Mouse (Mus musculus): Measurements from ENCODE around the gene Rbm44. TPM values are rescaled to one million over a fixed set of nuclear protein-coding genes. Genes with fewer than 3 reads are reported as not detected.

Gene Rbm44
- polyA plus RNA-seq, 1 experiment from 2014 or later = 0.44 TPM

DNA sequence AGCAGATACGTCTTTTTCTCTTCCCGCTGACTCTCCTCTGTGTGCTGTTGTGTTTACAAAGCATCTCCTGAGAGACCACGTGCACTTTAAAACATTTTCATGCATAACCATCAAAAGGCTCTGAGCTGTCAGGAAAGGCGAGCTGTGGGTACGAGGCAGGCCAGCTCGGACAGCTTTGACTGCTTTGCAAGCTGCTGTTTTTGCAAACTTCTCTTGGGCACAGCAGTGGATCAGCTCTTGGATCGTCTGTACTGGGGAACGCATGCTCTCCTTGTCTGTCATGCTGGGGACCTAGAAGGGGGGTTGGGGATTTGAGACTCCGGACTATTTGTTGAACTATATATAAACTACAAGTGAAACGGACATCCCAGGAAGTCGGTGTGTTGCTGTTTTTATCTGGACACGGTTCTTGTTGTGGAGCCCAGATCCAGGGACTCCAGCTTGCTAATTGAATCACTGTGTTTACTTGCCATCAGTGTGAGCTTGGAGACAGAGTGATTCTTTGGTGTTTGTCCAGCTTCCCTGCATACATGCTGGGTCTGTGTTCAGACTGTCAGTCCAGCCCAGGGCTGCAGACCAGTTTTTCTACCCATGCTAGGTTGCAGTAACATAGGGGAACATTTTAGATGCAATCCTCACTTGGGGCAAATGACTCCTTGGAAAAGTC, 37.0 kb downstream of the Rbm44 start:
- Histone ChIP-seq H3K4me1 (ENCODE audit: control insufficient read depth, insufficient read depth, low read length) (peaks cover 17% of the 10 kb centered on the region), H3K27ac (ENCODE audit: low read length) (peak overlapping the region; percentile 38; the same call in 1 of the 2 replicates), H3K36me3 (ENCODE audit: control insufficient read depth, insufficient read depth, low read length) (no peaks in the 10 kb centered on the region), H3K9ac (ENCODE audit: low read depth, low read length) (peak overlapping the region; percentile 48), H3K9me3 (ENCODE audit: control insufficient read depth, low read length) (no peaks in the 10 kb centered on the region), H3K4me3 (ENCODE audit: low read length) (0 out of 2 replicates have a peak overlapping the region, but pooled peaks have one; percentile 7), H3K27me3 (replicated peaks; ENCODE audit: control insufficient read depth, insufficient read depth, low read length) (0 out of 2 replicates have a peak, but pooled peaks cover 8% of the 10 kb centered on the region), H3K4me2 (ENCODE audit: low read depth, low read length) (peak overlapping the region; percentile 21)
- ATAC-seq = no peak
- WGBS = 13% methylated on average over 12 of the region's 12 CpGs

DNA sequence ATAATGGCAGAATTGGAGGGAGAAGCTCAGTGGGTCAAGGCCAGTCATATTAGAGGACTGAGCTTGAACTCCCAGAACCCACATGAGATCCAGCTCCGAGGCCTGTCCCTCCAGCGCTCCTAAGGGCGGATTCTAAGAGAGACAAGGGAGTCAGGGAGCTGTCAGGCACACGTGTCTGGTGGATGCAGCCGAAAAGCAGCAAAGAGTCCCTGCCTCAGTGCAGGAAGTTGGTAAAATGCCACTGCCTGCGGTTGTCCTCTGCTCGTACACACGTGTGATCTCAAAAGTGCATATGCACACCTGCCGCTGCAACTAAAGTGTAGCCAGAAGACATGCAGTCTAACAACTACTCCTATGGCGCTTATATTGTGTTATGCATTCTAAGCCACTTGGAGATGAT, 38.4 kb downstream of the Rbm44 start:
- Histone ChIP-seq H3K27ac (ENCODE audit: low read length) (no peak overlapping the region), H3K36me3 (ENCODE audit: control insufficient read depth, insufficient read depth, low read length) (no peaks in the 10 kb centered on the region), H3K4me2 (ENCODE audit: low read depth, low read length) (no peak overlapping the region), H3K9ac (ENCODE audit: low read depth, low read length) (no peak overlapping the region), H3K9me3 (ENCODE audit: control insufficient read depth, low read length) (no peaks in the 10 kb centered on the region), H3K4me3 (ENCODE audit: low read length) (no peak overlapping the region), H3K4me1 (ENCODE audit: control insufficient read depth, insufficient read depth, low read length) (peaks cover 17% of the 10 kb centered on the region), H3K27me3 (replicated peaks; ENCODE audit: control insufficient read depth, insufficient read depth, low read length) (0 out of 2 replicates have a peak, but pooled peaks cover 7% of the 10 kb centered on the region)
- 87% methylated on average over 10 of the region's 10 CpGs for WGBS
- no peak for ATAC-seq

DNA sequence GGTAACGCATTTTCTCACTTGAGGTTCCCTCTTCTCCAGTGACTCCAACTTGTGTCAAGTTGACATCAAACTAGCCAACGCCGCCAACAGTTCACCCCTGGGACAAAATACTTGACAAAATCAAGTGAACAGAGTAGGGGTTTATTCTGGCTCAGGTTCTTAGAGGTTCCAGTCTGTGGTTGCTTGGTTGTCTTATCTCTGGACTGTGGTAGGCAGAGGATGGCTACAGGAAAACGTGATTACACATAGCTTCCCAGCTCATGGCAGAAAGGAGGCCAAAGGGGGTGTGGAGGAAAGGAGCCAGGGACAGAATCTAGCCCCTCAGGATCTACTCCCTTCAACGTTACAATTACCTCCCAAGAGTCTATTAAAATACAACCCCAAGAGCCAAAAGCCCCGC, 41.8 kb downstream of the Rbm44 start:
- Histone ChIP-seq H3K27me3 (replicated peaks; ENCODE audit: control insufficient read depth, insufficient read depth, low read length) (no peaks in the 10 kb centered on the region), H3K4me2 (ENCODE audit: low read depth, low read length) (no peak overlapping the region), H3K36me3 (ENCODE audit: control insufficient read depth, insufficient read depth, low read length) (no peaks in the 10 kb centered on the region), H3K9me3 (ENCODE audit: control insufficient read depth, low read length) (no peaks in the 10 kb centered on the region), H3K27ac (ENCODE audit: low read length) (no peak overlapping the region), H3K4me3 (ENCODE audit: low read length) (no peak overlapping the region), H3K4me1 (ENCODE audit: control insufficient read depth, insufficient read depth, low read length) (peaks cover 5% of the 10 kb centered on the region; the same call in 1 of the 2 replicates), H3K9ac (ENCODE audit: low read depth, low read length) (no peak overlapping the region)
- no peak for ATAC-seq
- 85% methylated on average over 6 of the region's 6 CpGs for WGBS

DNA sequence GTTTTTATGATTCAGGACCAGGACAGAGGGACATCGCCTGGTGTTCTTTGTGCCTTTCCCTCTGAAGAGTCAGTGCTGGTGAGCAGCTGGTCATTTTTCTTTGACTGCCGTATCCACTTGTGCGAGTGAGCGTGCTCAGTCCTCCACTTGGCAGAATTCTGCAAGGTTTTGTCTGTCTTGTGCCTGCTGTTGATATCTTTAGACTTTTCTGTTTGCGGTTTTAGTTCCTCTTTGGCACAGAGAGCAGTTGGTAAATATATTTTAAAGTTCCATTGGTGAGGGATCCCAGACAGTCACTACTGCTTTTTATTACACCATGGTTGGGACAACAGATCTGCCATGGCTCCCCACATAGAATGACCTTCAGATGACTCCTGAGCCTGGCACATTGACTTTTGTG, 42.4 kb downstream of the Rbm44 start:
- Histone ChIP-seq H3K36me3 (ENCODE audit: control insufficient read depth, insufficient read depth, low read length) (no peaks in the 10 kb centered on the region), H3K9me3 (ENCODE audit: control insufficient read depth, low read length) (no peaks in the 10 kb centered on the region), H3K4me3 (ENCODE audit: low read length) (no peak overlapping the region), H3K4me1 (ENCODE audit: control insufficient read depth, insufficient read depth, low read length) (no peaks in the 10 kb centered on the region), H3K9ac (ENCODE audit: low read depth, low read length) (no peak overlapping the region), H3K27me3 (replicated peaks; ENCODE audit: control insufficient read depth, insufficient read depth, low read length) (no peaks in the 10 kb centered on the region), H3K27ac (ENCODE audit: low read length) (no peak overlapping the region), H3K4me2 (ENCODE audit: low read depth, low read length) (no peak overlapping the region)
- WGBS = 90% methylated on average over 5 of the region's 5 CpGs
- no peak for ATAC-seq

DNA sequence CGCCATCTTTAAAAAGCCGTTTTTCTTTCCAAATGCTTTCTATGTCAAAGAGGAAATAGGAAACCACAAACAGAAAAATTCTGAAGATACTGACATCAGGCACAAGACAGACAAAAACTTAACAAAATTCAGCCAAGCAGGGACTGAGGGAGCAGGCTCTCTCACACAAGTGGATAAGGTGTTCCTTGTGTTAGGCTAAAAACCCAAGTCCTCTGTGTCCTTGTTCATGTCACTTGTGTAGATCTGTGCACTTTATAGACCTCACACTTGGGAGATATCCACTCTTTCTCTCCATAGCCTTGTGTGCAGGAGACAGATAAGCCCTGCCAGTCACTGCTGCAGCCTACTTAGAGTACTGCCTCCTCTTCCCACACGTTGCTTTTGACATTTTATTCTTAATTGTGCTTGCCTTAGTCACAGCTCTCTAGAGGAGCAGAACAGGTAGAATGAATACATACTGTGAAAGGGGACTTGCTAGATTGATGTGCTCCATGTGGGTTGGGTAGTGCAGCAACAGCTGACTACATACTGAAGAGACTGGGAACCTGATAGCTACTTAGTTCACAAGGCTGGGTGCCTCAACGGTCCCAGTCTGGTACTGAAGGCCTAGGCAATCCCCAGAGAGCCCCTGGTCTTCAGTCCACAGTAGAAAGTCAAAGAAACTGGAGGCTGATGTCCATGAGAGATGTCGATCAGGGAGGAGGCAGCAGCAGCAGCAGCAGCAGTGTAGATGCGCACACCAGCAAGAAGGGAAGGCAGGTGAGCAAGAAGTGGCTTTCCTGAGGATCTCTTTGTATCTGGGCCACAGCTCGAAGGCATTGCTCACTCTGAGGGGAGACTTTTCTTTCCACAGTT, 43.1 kb downstream of the Rbm44 start:
- ATAC-seq = no peak
- 88% methylated on average over 7 of the region's 7 CpGs for WGBS
- H3K9me3 ChIP-seq (ENCODE audit: control insufficient read depth, low read length) = no peaks in the 10 kb centered on the region
- no peak overlapping the region for H3K27ac ChIP-seq (ENCODE audit: low read length)
- H3K4me2 ChIP-seq (ENCODE audit: low read depth, low read length) = no peak overlapping the region
- no peaks in the 10 kb centered on the region for H3K27me3 ChIP-seq (replicated peaks; ENCODE audit: control insufficient read depth, insufficient read depth, low read length)
- H3K36me3 ChIP-seq (ENCODE audit: control insufficient read depth, insufficient read depth, low read length) = no peaks in the 10 kb centered on the region
- H3K9ac ChIP-seq (ENCODE audit: low read depth, low read length) = no peak overlapping the region
- no peak overlapping the region for H3K4me3 ChIP-seq (ENCODE audit: low read length)
- no peaks in the 10 kb centered on the region for H3K4me1 ChIP-seq (ENCODE audit: control insufficient read depth, insufficient read depth, low read length)

DNA sequence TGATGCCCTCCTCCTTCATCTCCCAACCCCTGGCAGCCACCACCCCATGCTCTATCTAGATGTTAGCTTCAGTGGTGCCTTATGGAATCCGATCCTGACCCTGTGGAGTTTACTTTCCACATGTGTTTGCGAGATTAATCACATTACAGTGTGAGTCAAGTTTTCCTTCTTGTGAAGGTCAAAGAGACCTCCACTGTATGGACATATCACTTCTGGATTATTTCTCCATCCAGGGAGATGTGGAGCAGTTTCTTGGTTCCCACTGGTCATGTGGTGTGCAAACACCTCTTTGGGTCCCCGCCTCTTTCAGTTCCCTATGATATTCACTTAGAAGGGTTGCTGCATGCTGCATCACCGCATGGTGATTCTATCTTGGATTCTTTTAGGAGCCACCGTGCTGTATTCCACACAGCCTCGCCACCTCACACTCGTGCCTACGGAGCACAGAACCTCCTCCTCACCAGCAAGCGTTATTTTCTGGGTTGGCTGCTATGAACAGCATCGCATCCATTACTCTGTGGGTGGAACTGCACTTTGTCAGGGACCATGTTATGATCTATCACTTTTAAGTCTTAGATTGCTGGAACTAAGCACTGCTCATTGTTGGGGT, 44.1 kb downstream of the Rbm44 start:
- Histone ChIP-seq H3K27me3 (replicated peaks; ENCODE audit: control insufficient read depth, insufficient read depth, low read length) (no peaks in the 10 kb centered on the region), H3K4me1 (ENCODE audit: control insufficient read depth, insufficient read depth, low read length) (no peaks in the 10 kb centered on the region), H3K4me3 (ENCODE audit: low read length) (no peak overlapping the region), H3K9me3 (ENCODE audit: control insufficient read depth, low read length) (no peaks in the 10 kb centered on the region), H3K36me3 (ENCODE audit: control insufficient read depth, insufficient read depth, low read length) (no peaks in the 10 kb centered on the region), H3K27ac (ENCODE audit: low read length) (no peak overlapping the region), H3K9ac (ENCODE audit: low read depth, low read length) (no peak overlapping the region), H3K4me2 (ENCODE audit: low read depth, low read length) (no peak overlapping the region)
- WGBS = 84% methylated on average over 10 of the region's 10 CpGs
- no peak for ATAC-seq

DNA sequence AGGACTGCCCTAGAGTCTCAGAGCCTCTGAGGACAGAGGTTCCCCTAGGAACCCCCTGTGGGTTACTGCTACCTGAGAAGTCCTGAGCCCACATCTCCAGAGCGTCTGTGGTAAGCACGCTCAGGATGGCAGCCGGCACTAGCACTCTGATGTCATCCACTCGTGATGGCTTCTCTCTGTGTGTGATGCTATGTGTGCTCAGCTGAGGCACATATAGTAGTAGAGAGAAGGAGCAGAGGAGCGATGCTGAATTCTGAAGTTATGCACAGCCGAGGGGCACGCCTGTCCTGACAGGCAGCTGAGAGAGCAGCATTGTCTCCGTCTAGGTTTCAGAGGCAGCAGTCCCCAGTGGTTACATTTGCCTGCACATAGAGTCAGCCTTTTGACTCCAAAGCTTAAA, 47.3 kb downstream of the Rbm44 start:
- Histone ChIP-seq H3K27me3 (replicated peaks; ENCODE audit: control insufficient read depth, insufficient read depth, low read length) (no peaks in the 10 kb centered on the region), H3K36me3 (ENCODE audit: control insufficient read depth, insufficient read depth, low read length) (no peaks in the 10 kb centered on the region), H3K9ac (ENCODE audit: low read depth, low read length) (no peak overlapping the region), H3K27ac (ENCODE audit: low read length) (no peak overlapping the region), H3K4me2 (ENCODE audit: low read depth, low read length) (no peak overlapping the region), H3K4me1 (ENCODE audit: control insufficient read depth, insufficient read depth, low read length) (no peaks in the 10 kb centered on the region), H3K9me3 (ENCODE audit: control insufficient read depth, low read length) (no peaks in the 10 kb centered on the region), H3K4me3 (ENCODE audit: low read length) (no peak overlapping the region)
- no peak for ATAC-seq
- WGBS = 74% methylated on average over 8 of the region's 8 CpGs

DNA sequence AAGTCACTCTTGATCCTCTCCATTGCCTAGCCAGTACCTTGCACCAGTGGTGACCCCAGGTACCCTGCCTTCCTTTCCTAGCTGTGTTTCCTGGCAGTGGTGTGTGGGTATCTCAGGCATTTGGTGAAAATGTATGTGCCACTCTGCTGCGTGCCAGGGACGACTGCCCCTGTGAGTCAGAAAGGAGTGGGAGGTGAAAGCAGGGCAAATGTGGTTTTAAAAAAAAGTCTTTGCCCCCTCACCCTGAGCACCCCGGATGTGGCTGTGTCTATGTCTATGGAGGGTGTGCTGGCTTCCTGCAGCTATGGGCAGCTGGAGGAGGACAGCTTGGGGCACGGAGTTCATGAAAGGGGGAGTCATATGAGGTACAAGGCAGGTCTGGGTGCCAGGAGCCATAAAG, 48.4 kb downstream of the Rbm44 start:
- no peaks in the 10 kb centered on the region for H3K4me1 ChIP-seq (ENCODE audit: control insufficient read depth, insufficient read depth, low read length)
- WGBS = 84% methylated on average over 4 of the region's 4 CpGs

DNA sequence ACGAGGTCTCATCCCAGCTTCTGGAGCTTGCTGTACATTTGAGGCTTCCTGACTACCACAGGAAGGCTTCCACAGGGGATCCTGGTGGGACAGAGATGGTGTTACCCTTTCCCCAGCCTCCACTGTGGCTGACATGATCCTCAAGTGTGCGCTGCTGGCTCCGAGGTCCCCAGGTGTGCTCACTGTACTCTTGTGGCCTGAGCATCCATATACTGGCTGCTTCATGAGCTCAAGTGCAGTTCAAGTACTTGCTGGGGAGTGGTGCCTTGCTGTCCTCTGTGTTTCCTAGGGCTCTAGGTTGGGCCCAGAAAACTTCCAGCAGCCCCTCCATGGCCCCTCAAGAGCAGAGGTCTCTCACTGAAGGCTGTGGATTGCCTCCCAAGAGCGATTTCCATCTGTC, 48.8 kb downstream of the Rbm44 start:
- ATAC-seq = no peak
- H3K27ac ChIP-seq (ENCODE audit: low read length) = no peak overlapping the region
- no peak overlapping the region for H3K4me2 ChIP-seq (ENCODE audit: low read depth, low read length)
- no peaks in the 10 kb centered on the region for H3K9me3 ChIP-seq (ENCODE audit: control insufficient read depth, low read length)
- H3K27me3 ChIP-seq (replicated peaks; ENCODE audit: control insufficient read depth, insufficient read depth, low read length) = no peaks in the 10 kb centered on the region
- no peaks in the 10 kb centered on the region for H3K4me1 ChIP-seq (ENCODE audit: control insufficient read depth, insufficient read depth, low read length)
- WGBS = 86% methylated on average over 4 of the region's 4 CpGs
- H3K9ac ChIP-seq (ENCODE audit: low read depth, low read length) = no peak overlapping the region
- H3K36me3 ChIP-seq (ENCODE audit: control insufficient read depth, insufficient read depth, low read length) = no peaks in the 10 kb centered on the region
- H3K4me3 ChIP-seq (ENCODE audit: low read length) = no peak overlapping the region

More for the DNA sequence above, 48.4 kb downstream of the Rbm44 start:
- H3K4me3 ChIP-seq (ENCODE audit: low read length) = no peak overlapping the region
- H3K9ac ChIP-seq (ENCODE audit: low read depth, low read length) = no peak overlapping the region
- no peaks in the 10 kb centered on the region for H3K27me3 ChIP-seq (replicated peaks; ENCODE audit: control insufficient read depth, insufficient read depth, low read length)
- H3K4me2 ChIP-seq (ENCODE audit: low read depth, low read length) = no peak overlapping the region
- no peaks in the 10 kb centered on the region for H3K9me3 ChIP-seq (ENCODE audit: control insufficient read depth, low read length)
- no peak for ATAC-seq
- H3K36me3 ChIP-seq (ENCODE audit: control insufficient read depth, insufficient read depth, low read length) = no peaks in the 10 kb centered on the region
- H3K27ac ChIP-seq (ENCODE audit: low read length) = no peak overlapping the region
